In the genomic region with DNA sequence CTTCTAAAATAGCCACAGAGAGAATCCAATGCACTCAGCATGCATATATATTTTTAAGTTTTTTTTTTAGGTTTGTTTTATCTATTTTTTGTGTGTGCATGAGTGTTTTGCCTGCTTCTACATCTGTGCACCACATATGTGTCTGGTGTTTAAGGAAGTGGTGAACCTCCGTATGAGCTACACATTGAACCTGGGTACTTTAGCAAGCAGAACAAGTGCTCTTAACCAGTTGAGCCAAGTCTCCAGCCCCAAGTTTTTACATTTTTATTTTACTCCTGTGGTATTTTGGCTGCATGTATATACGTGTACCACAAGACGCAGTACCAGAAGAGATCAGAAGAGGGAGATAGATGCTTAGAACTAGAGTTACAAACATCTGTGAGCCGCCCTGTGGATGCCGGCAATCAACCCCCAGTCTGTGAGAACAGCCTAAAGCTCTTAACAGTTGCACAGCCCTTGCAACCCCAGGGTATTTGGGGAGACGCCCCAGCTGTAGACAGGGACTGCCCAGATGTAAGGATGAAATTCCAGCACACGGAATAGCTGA, we compare ENCODE assay signal across 9 mouse cellular contexts. TPM values are rescaled to one million over a fixed set of nuclear protein-coding genes. Genes with fewer than 3 reads are reported as not detected.
DNase-seq lines count a peak whose midpoint lies in the region; ATAC-seq and TF ChIP-seq lines count a peak whose summit lies in the region.
"Had no signal": no experiment of that assay in that cellular context is flagged by ENCODE, and none has a peak within 500 bp of the region (broad histone marks: within the 10 kb centered on the region; RNA-seq: fewer than 3 reads in every experiment).

No protein-coding gene starts in this region.

- H3K4me2 ChIP-seq in forebrain, embryonic 13.5 days = peak overlapping the region; percentile 52; the same call in 1 of the 2 replicates
- H3K4me2 ChIP-seq in intestine, embryonic 15.5 days (replicated peaks) = peak overlapping the region; percentile 47
- peak overlapping the region; percentile 49; the same call in 1 of the 2 replicates for H3K4me2 ChIP-seq in lung, postnatal 0 days (replicated peaks; ENCODE audit: low read depth, low read length)

- H3K9ac ChIP-seq in forebrain, embryonic 13.5 days = no peak overlapping the region
- no peak overlapping the region for H3K9ac ChIP-seq in intestine, embryonic 15.5 days
- H3K9ac ChIP-seq in lung, postnatal 0 days (replicated peaks; ENCODE audit: low read depth) = no peak overlapping the region
- H3K9ac ChIP-seq: embryonic facial prominence, embryonic 13.5 days had no signal

- WGBS in forebrain, embryonic 13.5 days = 18% methylated on average over 7 of the region's 7 CpGs
- 17% methylated on average over 7 of the region's 7 CpGs for WGBS in intestine, embryonic 15.5 days
- WGBS in lung, postnatal 0 days = 12% methylated on average over 7 of the region's 7 CpGs

- H3K27me3 ChIP-seq in Patski = no peaks in the 10 kb centered on the region
- peaks cover 7% of the 10 kb centered on the region; the same call in 1 of the 2 replicates for H3K27me3 ChIP-seq in forebrain, embryonic 13.5 days
- no peaks in the 10 kb centered on the region for H3K27me3 ChIP-seq in intestine, embryonic 15.5 days (replicated peaks)
- H3K27me3 ChIP-seq in lung, postnatal 0 days (replicated peaks; ENCODE audit: insufficient read depth, low read length) = no peaks in the 10 kb centered on the region

- H3K4me1 ChIP-seq in forebrain, embryonic 13.5 days = peaks cover 12% of the 10 kb centered on the region
- H3K4me1 ChIP-seq in intestine, embryonic 15.5 days (replicated peaks) = peaks cover 4% of the 10 kb centered on the region; the same call in 1 of the 2 replicates
- no peaks in the 10 kb centered on the region; the same call in 1 of the 2 replicates for H3K4me1 ChIP-seq in lung, postnatal 0 days (ENCODE audit: insufficient read depth, low read depth, low read length)

- no peak for TF ChIP-seq EP300 in lung, postnatal 0 days (IDR thresholded peaks at IDR 0.05)

- H3K36me3 ChIP-seq in forebrain, embryonic 13.5 days (ENCODE audit: poor library complexity, severe bottlenecking) = no peaks in the 10 kb centered on the region
- H3K36me3 ChIP-seq in intestine, embryonic 15.5 days = no peaks in the 10 kb centered on the region
- no peaks in the 10 kb centered on the region for H3K36me3 ChIP-seq in lung, postnatal 0 days (ENCODE audit: insufficient read depth, low read length)
- H3K36me3 ChIP-seq: embryonic facial prominence, embryonic 13.5 days had no signal

- in situ Hi-C loops in Patski (cut with MboI; ENCODE audit: low pct_unique_long_range_greater_than_20kb) = no loop called here

- no peaks in the 10 kb centered on the region; the same call in 1 of the 2 replicates for H3K9me3 ChIP-seq in forebrain, embryonic 13.5 days (replicated peaks)
- no peaks in the 10 kb centered on the region for H3K9me3 ChIP-seq in intestine, embryonic 15.5 days
- H3K9me3 ChIP-seq in lung, postnatal 0 days (ENCODE audit: low read length) = no peaks in the 10 kb centered on the region
- H3K9me3 ChIP-seq: embryonic facial prominence, embryonic 13.5 days had no signal

- POLR2A ChIA-PET in Patski (lab: Charles Lee) = no interaction called here

- peak; percentile 29 for DNase-seq in kidney, adult 18-20 months
- no peak for DNase-seq in kidney, adult 11 months
- DNase-seq in Patski (ENCODE audit: low read depth, low spot score) = no peak
- DNase-seq in lung, postnatal 0 days (ENCODE audit: low spot score) = peak; percentile 89
- peak; percentile 44 for DNase-seq in thymus, postnatal 25 days
- no peak for DNase-seq in right cerebral cortex, postnatal 25 days

- no peak for ATAC-seq in Patski
- ATAC-seq in forebrain, embryonic 13.5 days = 0 out of 2 replicates have a peak, but pooled peaks have one; percentile 46
- 0 out of 2 replicates have a peak, but pooled peaks have one; percentile 21 for ATAC-seq in intestine, embryonic 15.5 days
- peak; percentile 57 for ATAC-seq in lung, postnatal 0 days

- CTCF ChIA-PET in Patski (lab: Charles Lee) = interaction anchor here (0.7 to 2.7 kb wide), 18 partner anchors 12 to 225 kb away, joined by 3 to 14 read pairs (median 4); partner anchors contain the start of gene Slc44a2

- peak; percentile 63 for TF ChIP-seq CTCF in Patski (IDR thresholded peaks at IDR 0.05)
- peak; percentile 74 for TF ChIP-seq CTCF in lung, postnatal 0 days (IDR thresholded peaks at IDR 0.05)

- no peak overlapping the region for H3K27ac ChIP-seq in forebrain, embryonic 13.5 days
- H3K27ac ChIP-seq in intestine, embryonic 15.5 days = peak overlapping the region; percentile 72
- no peak overlapping the region for H3K27ac ChIP-seq in lung, postnatal 0 days (ENCODE audit: low read length)
- H3K27ac ChIP-seq: embryonic facial prominence, embryonic 13.5 days had no signal

- no peak overlapping the region for H3K4me3 ChIP-seq in forebrain, embryonic 13.5 days
- H3K4me3 ChIP-seq in intestine, embryonic 15.5 days (replicated peaks) = no peak overlapping the region
- H3K4me3 ChIP-seq in lung, postnatal 0 days (ENCODE audit: low read depth, low read length) = no peak overlapping the region

RNA-seq across cellular contexts. Expression of gene Keap1, which starts 17.7 kb away (rescaled TPM):
- polyA plus RNA-seq in Patski (2021) = 49.7 TPM
- 55.7 and 60.0 TPM in 2 replicates for polyA plus RNA-seq in forebrain, embryonic 13.5 days (2015; fragmentation: Nextera tagmentation; extraction: Ambion mirVana)
- 55.8 and 59.8 TPM in 2 replicates for polyA plus RNA-seq in intestine, embryonic 15.5 days (2015; fragmentation: Nextera tagmentation; extraction: Ambion mirVana)
- polyA plus RNA-seq in lung, postnatal 0 days (2015; fragmentation: Nextera tagmentation; extraction: Ambion mirVana) = 44.7 and 45.9 TPM in 2 replicates

RNA-seq across cellular contexts. Expression of gene S1pr5, which starts 26.8 kb away (rescaled TPM):
- not detected for polyA plus RNA-seq in Patski (2021)
- polyA plus RNA-seq in forebrain, embryonic 13.5 days (2015; fragmentation: Nextera tagmentation; extraction: Ambion mirVana) = 0.37 and 0.55 TPM in 2 replicates
- not detected in 2 replicates for polyA plus RNA-seq in intestine, embryonic 15.5 days (2015; fragmentation: Nextera tagmentation; extraction: Ambion mirVana)
- 0.12 and 0.13 TPM in 2 replicates for polyA plus RNA-seq in lung, postnatal 0 days (2015; fragmentation: Nextera tagmentation; extraction: Ambion mirVana)

RNA-seq across cellular contexts. Expression of gene Atg4d, which starts 43.6 kb away (rescaled TPM):
- polyA plus RNA-seq in Patski (2021) = 42.7 TPM
- polyA plus RNA-seq in forebrain, embryonic 13.5 days (2015; fragmentation: Nextera tagmentation; extraction: Ambion mirVana) = 60.2 and 60.3 TPM in 2 replicates
- 50.0 and 55.1 TPM in 2 replicates for polyA plus RNA-seq in intestine, embryonic 15.5 days (2015; fragmentation: Nextera tagmentation; extraction: Ambion mirVana)
- 36.4 and 40.0 TPM in 2 replicates for polyA plus RNA-seq in lung, postnatal 0 days (2015; fragmentation: Nextera tagmentation; extraction: Ambion mirVana)

RNA-seq across cellular contexts. Expression of gene Pde4a, which starts 55.9 kb away (rescaled TPM):
- 3.0 TPM for polyA plus RNA-seq in Patski (2021)
- 15.7 TPM in 2 replicates for polyA plus RNA-seq in forebrain, embryonic 13.5 days (2015; fragmentation: Nextera tagmentation; extraction: Ambion mirVana)
- polyA plus RNA-seq in intestine, embryonic 15.5 days (2015; fragmentation: Nextera tagmentation; extraction: Ambion mirVana) = 6.0 and 6.8 TPM in 2 replicates
- 3.9 and 4.7 TPM in 2 replicates for polyA plus RNA-seq in lung, postnatal 0 days (2015; fragmentation: Nextera tagmentation; extraction: Ambion mirVana)

Comparison
In these comparisons a context has a peak if more than half of its experiments do, and no peak if none do; other contexts are left out.
1. DNase-seq: peak in kidney, adult 18-20 months (single experiment), lung, postnatal 0 days (single experiment) and thymus, postnatal 25 days (single experiment); none in kidney, adult 11 months (single experiment), Patski (single experiment) and right cerebral cortex, postnatal 25 days (single experiment).
2. Peak in every context shown above with its lines, with median percentiles within 50 percentile points of each other: H3K4me2 ChIP-seq.